16 mouse cellular contexts compared by ENCODE assay signal in genomic region chr10:24323066-24323465, GRCm38 (mm10).
"Had no signal": no experiment of that assay in that cellular context is flagged by ENCODE, and none has a peak within 500 bp of the region (broad histone marks: within the 10 kb centered on the region; RNA-seq: fewer than 3 reads in every experiment).

No protein-coding gene starts in this region.

- DNase-seq: heart, postnatal 10 days; heart, postnatal 14 days; heart, postnatal 36 days; heart, postnatal 4 days; kidney, adult 11 months; kidney, adult 18-20 months; kidney, adult 2 months; kidney, adult 8-10 months; kidney, adult 9 months; kidney, postnatal 10 days; kidney, postnatal 14 days; kidney, postnatal 25 days; kidney, postnatal 36 days; kidney, postnatal 4 days; layer of hippocampus, adult 9-11 months; layer of hippocampus, postnatal 36 days had no signal
